Mouse (Mus musculus): Measurements from ENCODE around the gene Ttbk1. TPM values are rescaled to one million over a fixed set of nuclear protein-coding genes. Genes with fewer than 3 reads are reported as not detected.
A peak's percentile ranks its signal among the peaks of the same experiment; 100 is the strongest.

The Ttbk1 gene
- 0.20 and 0.25 TPM in 2 replicates for polyA plus RNA-seq (2012; rRNA removed)

DNA sequence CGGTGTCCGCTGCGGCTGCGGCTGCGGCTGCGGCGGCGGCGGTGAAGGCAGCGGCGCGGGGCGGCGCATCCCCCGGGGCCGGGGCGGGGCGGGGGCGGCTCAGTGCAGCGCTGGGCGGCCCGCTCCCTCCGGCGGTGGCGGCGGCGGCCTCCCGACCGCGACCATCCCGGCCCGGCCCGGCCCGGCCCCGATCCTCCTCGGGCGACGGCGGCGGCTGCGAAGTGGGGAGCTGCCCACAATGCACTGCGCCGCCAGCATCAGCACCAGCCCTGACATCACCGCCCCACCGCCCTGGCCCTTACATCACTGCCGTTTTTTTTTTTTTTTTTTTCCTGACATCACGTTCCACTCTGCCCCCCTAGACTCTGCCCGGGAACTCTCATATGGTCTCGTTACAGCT, at the start of gene Ttbk1:
TSS of gene Ttbk1 (minus strand) at position 245 of the 400 bp plus-strand sequence.
- 2% methylated on average over 28 of the region's 49 CpGs for WGBS
- peaks cover 30% of the 10 kb centered on the region for H3K27me3 ChIP-seq (ENCODE audit: control insufficient read depth, insufficient read depth, low read length)
- no peaks in the 10 kb centered on the region for H3K36me3 ChIP-seq (ENCODE audit: control insufficient read depth, insufficient read depth, low read length)
- no peak for TF ChIP-seq CTCF (IDR thresholded peaks at IDR 0.05; ENCODE audit: extremely low read depth, insufficient read length, insufficient replicate concordance, low read depth, low read length)
- TF ChIP-seq POLR2A (IDR thresholded peaks at IDR 0.05; ENCODE audit: low read depth, low read length), result no peak
- H3K27ac ChIP-seq (ENCODE audit: insufficient read depth, low read depth, low read length), result no peak within 1 kb of the TSS
- H3K4me3 ChIP-seq (ENCODE audit: low read depth, low read length), result peak within 1 kb of the TSS; percentile 17; the same call in 1 of the 2 replicates
- peaks cover 6% of the 10 kb centered on the region; the same call in 1 of the 2 replicates for H3K4me1 ChIP-seq (ENCODE audit: control insufficient read depth, insufficient read depth, insufficient read length, low read length)

DNA sequence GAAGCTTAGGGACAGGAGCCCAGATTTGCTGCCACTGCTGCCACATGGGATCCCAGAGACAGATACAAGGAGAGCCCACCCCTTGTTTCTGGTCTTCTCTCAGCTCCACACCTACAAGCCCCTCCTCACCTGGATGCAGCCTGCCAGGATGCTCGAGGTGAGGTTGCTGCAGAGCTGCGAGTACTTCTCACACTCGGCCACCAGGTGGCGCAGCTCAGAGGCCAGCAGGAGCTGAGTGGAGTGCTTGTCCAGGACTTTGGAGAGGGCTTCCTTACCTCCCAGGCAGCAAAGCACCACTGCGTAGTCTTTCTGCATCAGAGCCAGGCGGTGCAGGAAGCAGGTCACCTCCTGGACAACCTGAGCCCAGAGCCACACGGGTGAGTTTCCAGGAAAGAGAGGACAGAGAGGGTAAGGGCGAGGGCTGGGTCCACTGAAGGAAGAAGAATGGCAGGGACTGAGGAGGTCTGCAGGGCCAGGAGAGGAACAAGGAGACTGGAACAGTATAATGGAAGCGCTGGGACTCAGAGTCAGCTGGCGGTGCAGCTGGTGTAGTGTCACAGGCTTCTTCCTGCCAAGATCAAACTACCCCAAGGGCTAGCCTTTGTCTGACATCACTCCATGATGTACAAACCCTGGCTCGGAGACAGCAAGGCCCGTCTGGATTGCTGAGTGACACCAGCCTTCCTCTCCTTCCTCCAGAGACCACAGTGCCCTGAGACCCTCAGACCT, 38.3 kb upstream of the Ttbk1 start:
- no peaks in the 10 kb centered on the region for H3K36me3 ChIP-seq (ENCODE audit: control insufficient read depth, insufficient read depth, low read length)
- WGBS, result 43% methylated on average over 12 of the region's 12 CpGs
- TF ChIP-seq CTCF (IDR thresholded peaks at IDR 0.05; ENCODE audit: extremely low read depth, insufficient read length, insufficient replicate concordance, low read depth, low read length), result peak; percentile 77
- TF ChIP-seq POLR2A (IDR thresholded peaks at IDR 0.05; ENCODE audit: low read depth, low read length), result no peak
- 0 out of 2 replicates have a peak, but pooled peaks cover 2% of the 10 kb centered on the region for H3K27me3 ChIP-seq (ENCODE audit: control insufficient read depth, insufficient read depth, low read length)
- H3K4me1 ChIP-seq (ENCODE audit: control insufficient read depth, insufficient read depth, insufficient read length, low read length), result no peaks in the 10 kb centered on the region; the same call in 1 of the 2 replicates
- no peak overlapping the region for H3K4me3 ChIP-seq (ENCODE audit: low read depth, low read length)
- no peak overlapping the region for H3K27ac ChIP-seq (ENCODE audit: insufficient read depth, low read depth, low read length)

DNA sequence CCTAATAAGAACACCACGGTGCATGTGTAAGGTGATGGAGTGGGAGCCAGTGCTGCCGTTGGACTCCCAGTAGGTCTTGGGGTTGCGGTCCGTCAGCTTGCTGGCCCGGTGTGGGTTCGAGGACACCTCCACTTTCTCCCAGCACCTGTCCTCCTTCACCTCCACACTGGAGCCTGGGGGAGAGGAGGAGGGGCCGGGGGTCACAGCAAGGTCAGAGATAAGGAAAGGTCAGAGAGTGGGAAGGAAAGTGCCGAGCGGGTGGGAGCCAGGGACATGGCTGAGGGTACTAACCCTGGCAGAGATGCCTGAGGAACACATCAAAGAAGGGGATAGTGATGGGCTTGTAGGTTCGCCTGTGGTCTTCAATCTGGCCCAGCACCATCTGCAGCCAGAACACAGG, 37.6 kb upstream of the Ttbk1 start:
- H3K36me3 ChIP-seq (ENCODE audit: control insufficient read depth, insufficient read depth, low read length), result no peaks in the 10 kb centered on the region
- 76% methylated on average over 10 of the region's 10 CpGs for WGBS
- TF ChIP-seq CTCF (IDR thresholded peaks at IDR 0.05; ENCODE audit: extremely low read depth, insufficient read length, insufficient replicate concordance, low read depth, low read length) (no peak), POLR2A (IDR thresholded peaks at IDR 0.05; ENCODE audit: low read depth, low read length) (no peak)
- no peak overlapping the region for H3K27ac ChIP-seq (ENCODE audit: insufficient read depth, low read depth, low read length)
- H3K27me3 ChIP-seq (ENCODE audit: control insufficient read depth, insufficient read depth, low read length), result 0 out of 2 replicates have a peak, but pooled peaks cover 4% of the 10 kb centered on the region
- H3K4me3 ChIP-seq (ENCODE audit: low read depth, low read length), result no peak overlapping the region
- no peaks in the 10 kb centered on the region; the same call in 1 of the 2 replicates for H3K4me1 ChIP-seq (ENCODE audit: control insufficient read depth, insufficient read depth, insufficient read length, low read length)

DNA sequence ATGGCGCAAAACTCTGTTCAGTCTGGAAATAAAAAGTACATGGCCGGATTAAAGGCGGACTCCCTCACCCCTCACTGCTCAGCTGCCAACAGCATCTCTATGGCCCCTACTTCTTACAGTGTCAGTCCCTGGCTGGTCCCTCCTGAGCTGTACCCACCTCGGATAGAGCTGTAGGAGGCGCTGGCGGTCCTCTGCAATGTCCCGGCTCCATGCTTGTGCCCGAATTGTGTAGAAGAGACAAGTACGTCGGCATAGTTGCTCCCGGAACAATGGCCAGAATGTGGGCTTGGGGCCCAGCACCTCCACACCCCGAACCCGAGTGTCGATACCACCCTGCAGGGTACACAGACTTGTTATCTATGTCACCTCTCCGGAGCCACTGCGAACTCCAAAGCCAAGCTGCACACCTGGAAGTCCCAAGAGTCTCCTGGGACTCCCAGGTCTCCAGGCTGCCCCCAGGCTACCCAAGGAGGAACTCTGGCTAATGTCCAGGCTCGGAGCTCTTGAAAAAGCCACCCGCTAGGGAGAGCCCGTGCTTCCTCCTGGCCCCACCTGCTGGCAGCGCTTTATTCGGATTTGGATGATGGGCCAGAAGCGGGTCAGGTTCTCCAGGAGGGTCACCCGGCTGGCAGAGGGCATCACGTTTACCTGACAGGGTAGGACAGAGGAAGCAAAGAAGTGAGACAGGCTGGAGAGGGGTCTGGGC, 34.6 kb upstream of the Ttbk1 start:
- H3K4me1 ChIP-seq (ENCODE audit: control insufficient read depth, insufficient read depth, insufficient read length, low read length), result no peaks in the 10 kb centered on the region; the same call in 1 of the 2 replicates
- no peaks in the 10 kb centered on the region for H3K36me3 ChIP-seq (ENCODE audit: control insufficient read depth, insufficient read depth, low read length)
- no peak overlapping the region for H3K4me3 ChIP-seq (ENCODE audit: low read depth, low read length)
- 48% methylated on average over 24 of the region's 24 CpGs for WGBS
- TF ChIP-seq CTCF (IDR thresholded peaks at IDR 0.05; ENCODE audit: extremely low read depth, insufficient read length, insufficient replicate concordance, low read depth, low read length) (no peak), POLR2A (IDR thresholded peaks at IDR 0.05; ENCODE audit: low read depth, low read length) (no peak)
- H3K27me3 ChIP-seq (ENCODE audit: control insufficient read depth, insufficient read depth, low read length), result 0 out of 2 replicates have a peak, but pooled peaks cover 4% of the 10 kb centered on the region
- H3K27ac ChIP-seq (ENCODE audit: insufficient read depth, low read depth, low read length), result no peak overlapping the region

GRCm38 (mm10) chr17:46521174-46521573, 33.7 kb upstream of the Ttbk1 start:
- WGBS, result 76% methylated on average over 9 of the region's 9 CpGs
- Histone ChIP-seq H3K4me1 (ENCODE audit: control insufficient read depth, insufficient read depth, insufficient read length, low read length) (no peaks in the 10 kb centered on the region; the same call in 1 of the 2 replicates), H3K36me3 (ENCODE audit: control insufficient read depth, insufficient read depth, low read length) (no peaks in the 10 kb centered on the region), H3K27ac (ENCODE audit: insufficient read depth, low read depth, low read length) (no peak overlapping the region), H3K27me3 (ENCODE audit: control insufficient read depth, insufficient read depth, low read length) (0 out of 2 replicates have a peak, but pooled peaks cover 4% of the 10 kb centered on the region), H3K4me3 (ENCODE audit: low read depth, low read length) (no peak overlapping the region)
- TF ChIP-seq CTCF (IDR thresholded peaks at IDR 0.05; ENCODE audit: extremely low read depth, insufficient read length, insufficient replicate concordance, low read depth, low read length) (no peak), POLR2A (IDR thresholded peaks at IDR 0.05; ENCODE audit: low read depth, low read length) (no peak)

DNA sequence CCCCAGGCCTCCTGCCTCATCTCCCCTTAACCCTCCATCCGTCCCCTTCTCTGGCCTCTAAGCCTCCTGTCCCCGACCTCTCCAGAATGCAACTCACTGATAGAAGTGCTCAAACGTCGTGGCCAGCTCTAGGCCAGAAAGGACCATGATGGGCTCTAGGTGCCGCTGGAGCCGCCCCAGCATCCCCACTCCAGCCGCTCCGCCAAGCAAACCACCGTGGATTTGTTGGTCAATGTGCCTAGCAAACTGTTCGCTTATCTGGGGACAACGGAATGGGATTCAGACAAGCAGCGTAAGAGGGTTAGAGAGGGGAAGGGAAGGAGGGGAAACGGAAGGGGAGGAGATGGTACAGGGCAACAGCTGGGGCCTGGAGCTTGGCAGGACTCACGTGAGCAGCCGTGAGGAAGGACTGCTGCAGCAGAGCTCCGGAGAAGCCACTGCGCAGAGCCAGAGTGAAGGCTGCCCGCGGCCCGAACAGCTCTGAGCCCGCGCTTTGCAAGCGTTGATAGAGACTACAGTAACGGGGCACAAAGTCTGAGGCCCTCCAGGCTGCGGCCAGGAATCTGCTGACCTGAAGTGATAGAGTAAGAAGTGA, 33.0 kb upstream of the Ttbk1 start:
- Histone ChIP-seq H3K4me1 (ENCODE audit: control insufficient read depth, insufficient read depth, insufficient read length, low read length) (no peaks in the 10 kb centered on the region), H3K27ac (ENCODE audit: insufficient read depth, low read depth, low read length) (no peak overlapping the region), H3K27me3 (ENCODE audit: control insufficient read depth, insufficient read depth, low read length) (0 out of 2 replicates have a peak, but pooled peaks cover 4% of the 10 kb centered on the region), H3K36me3 (ENCODE audit: control insufficient read depth, insufficient read depth, low read length) (no peaks in the 10 kb centered on the region), H3K4me3 (ENCODE audit: low read depth, low read length) (0 out of 2 replicates have a peak overlapping the region, but pooled peaks have one; percentile 3)
- TF ChIP-seq POLR2A (IDR thresholded peaks at IDR 0.05; ENCODE audit: low read depth, low read length) (no peak), CTCF (IDR thresholded peaks at IDR 0.05; ENCODE audit: extremely low read depth, insufficient read length, insufficient replicate concordance, low read depth, low read length) (no peak)
- WGBS, result 47% methylated on average over 25 of the region's 25 CpGs
